Mouse (Mus musculus) forebrain, embryonic 13.5 days (tissue): ENCODE measurements around the gene Antxr1. TPM values are rescaled to one million over a fixed set of nuclear protein-coding genes. Genes with fewer than 3 reads are reported as not detected.

Experiments
- ATAC-seq: fragments of 200-750 bp; cut with Nextera tagmentation; 2 replicates; pipeline ENCODE4 v1.8.0; 2017
- H3K27ac ChIP-seq: fragments of 300-500 bp; sonication (generic); 2 replicates; pipeline ENCODE4 v1.5.1; 2015; ENCODE audit warnings: inconsistent platforms, mild to moderate bottlenecking, moderate library complexity
- H3K27me3 ChIP-seq: fragments of 300-500 bp; sonication (generic); 2 replicates; pipeline ENCODE4 v1.6.1; 2015; ENCODE audit warnings: mild to moderate bottlenecking, inconsistent platforms
- H3K36me3 ChIP-seq: fragments of 300-500 bp; sonication (generic); 2 replicates; pipeline ENCODE4 v1.6.1; 2015; ENCODE audit warnings: mild to moderate bottlenecking, inconsistent platforms; ENCODE audit not compliant: poor library complexity, severe bottlenecking
- H3K4me1 ChIP-seq: fragments of 300-500 bp; sonication (generic); 2 replicates; pipeline ENCODE4 v1.6.1; 2015; ENCODE audit warnings: inconsistent platforms
- H3K4me2 ChIP-seq: fragments of 300-500 bp; sonication (generic); 2 replicates; pipeline ENCODE4 v1.6.1; 2015; ENCODE audit warnings: inconsistent platforms, mild to moderate bottlenecking, moderate library complexity
- H3K4me3 ChIP-seq: fragments of 300-500 bp; sonication (generic); 2 replicates; pipeline ENCODE4 v1.5.1; 2015; ENCODE audit warnings: mild to moderate bottlenecking, inconsistent platforms
- H3K9ac ChIP-seq: fragments of 300-500 bp; sonication (generic); 2 replicates; pipeline ENCODE4 v1.6.1; 2015; ENCODE audit warnings: mild to moderate bottlenecking, inconsistent platforms
- H3K9me3 ChIP-seq: fragments of 300-500 bp; sonication (generic); replicated peaks from 2 replicates; pipeline ENCODE4 v1.6.1; 2016; ENCODE audit warnings: inconsistent platforms
- WGBS: fragments of 180-500 bp; shearing (Covaris S2); methylation state at CpG from one replicate; pipeline ENCODE4 v1.1.7; 2015; 5-methylcytosine and 5-hydroxymethylcytosine counted together
- polyA plus RNA-seq: library from polyadenylated mRNA; unstranded; fragments of >200 nt; fragmentation: Nextera tagmentation; extraction: Ambion mirVana; gene quantifications from 2 replicates; pipeline ENCODE4 v1.2.1, GENCODE M21; 2015

Antxr1 gene
- polyA plus RNA-seq, 1 experiment from 2014 or later, result 2.7 TPM

GRCm38 (mm10) chr6:87123973-87124372, 211.6 kb downstream of the Antxr1 start:
- Histone ChIP-seq H3K36me3 (no peaks in the 10 kb centered on the region), H3K9me3 (no peaks in the 10 kb centered on the region), H3K9ac (no peak overlapping the region), H3K4me2 (no peak overlapping the region), H3K27me3 (no peaks in the 10 kb centered on the region), H3K27ac (no peak overlapping the region), H3K4me3 (no peak overlapping the region), H3K4me1 (no peaks in the 10 kb centered on the region)
- WGBS, result 87% methylated on average over 4 of the region's 4 CpGs
- ATAC-seq, result no peak

GRCm38 (mm10) chr6:87123406-87123805, 212.2 kb downstream of the Antxr1 start:
- 93% methylated on average over 6 of the region's 6 CpGs for WGBS
- Histone ChIP-seq H3K27ac (no peak overlapping the region), H3K27me3 (no peaks in the 10 kb centered on the region), H3K36me3 (no peaks in the 10 kb centered on the region), H3K9ac (no peak overlapping the region), H3K4me1 (no peaks in the 10 kb centered on the region), H3K4me3 (no peak overlapping the region), H3K4me2 (no peak overlapping the region), H3K9me3 (no peaks in the 10 kb centered on the region)
- ATAC-seq, result no peak

- Histone ChIP-seq H3K27ac (no peak overlapping the region), H3K4me2 (no peak overlapping the region), H3K27me3 (no peaks in the 10 kb centered on the region), H3K4me3 (no peak overlapping the region), H3K9ac (no peak overlapping the region), H3K4me1 (no peaks in the 10 kb centered on the region), H3K36me3 (no peaks in the 10 kb centered on the region), H3K9me3 (no peaks in the 10 kb centered on the region)
- WGBS, result 91% methylated on average over 7 of the region's 7 CpGs
- ATAC-seq, result no peak
Measured at GRCm38 (mm10) chr6:87121961-87122360, 213.7 kb downstream of the Antxr1 start.

- H3K4me2 ChIP-seq, result no peak overlapping the region
- 88% methylated on average over 6 of the region's 6 CpGs for WGBS
- H3K4me3 ChIP-seq, result no peak overlapping the region
- H3K9me3 ChIP-seq, result no peaks in the 10 kb centered on the region
- no peak overlapping the region for H3K27ac ChIP-seq
- ATAC-seq, result no peak
- H3K9ac ChIP-seq, result no peak overlapping the region
- H3K27me3 ChIP-seq, result no peaks in the 10 kb centered on the region
- no peaks in the 10 kb centered on the region for H3K4me1 ChIP-seq
- no peaks in the 10 kb centered on the region for H3K36me3 ChIP-seq
Measured at GRCm38 (mm10) chr6:87120661-87121060, 215.0 kb downstream of the Antxr1 start.

- Histone ChIP-seq H3K4me2 (no peak overlapping the region), H3K9ac (no peak overlapping the region), H3K36me3 (no peaks in the 10 kb centered on the region), H3K9me3 (no peaks in the 10 kb centered on the region), H3K27ac (no peak overlapping the region), H3K4me3 (no peak overlapping the region), H3K27me3 (no peaks in the 10 kb centered on the region), H3K4me1 (no peaks in the 10 kb centered on the region)
- 85% methylated on average over 4 of the region's 4 CpGs for WGBS
- no peak for ATAC-seq
Measured at GRCm38 (mm10) chr6:87119975-87120374, 215.6 kb downstream of the Antxr1 start.

GRCm38 (mm10) chr6:87119066-87119837, 216.4 kb downstream of the Antxr1 start:
- no peaks in the 10 kb centered on the region for H3K9me3 ChIP-seq
- H3K9ac ChIP-seq, result no peak overlapping the region
- H3K4me1 ChIP-seq, result no peaks in the 10 kb centered on the region
- H3K27me3 ChIP-seq, result no peaks in the 10 kb centered on the region
- WGBS, result 91% methylated on average over 20 of the region's 20 CpGs
- no peak for ATAC-seq
- no peak overlapping the region for H3K27ac ChIP-seq
- no peaks in the 10 kb centered on the region for H3K36me3 ChIP-seq
- no peak overlapping the region for H3K4me2 ChIP-seq
- no peak overlapping the region for H3K4me3 ChIP-seq

- H3K4me3 ChIP-seq, result no peak overlapping the region
- no peaks in the 10 kb centered on the region for H3K4me1 ChIP-seq
- WGBS, result 79% methylated on average over 7 of the region's 7 CpGs
- H3K4me2 ChIP-seq, result no peak overlapping the region
- H3K9ac ChIP-seq, result no peak overlapping the region
- no peak overlapping the region for H3K27ac ChIP-seq
- H3K36me3 ChIP-seq, result no peaks in the 10 kb centered on the region
- ATAC-seq, result no peak
- no peaks in the 10 kb centered on the region for H3K27me3 ChIP-seq
- H3K9me3 ChIP-seq, result no peaks in the 10 kb centered on the region
Measured at GRCm38 (mm10) chr6:87116596-87116995, 219.0 kb downstream of the Antxr1 start.

- WGBS, result 85% methylated on average over 2 of the region's 2 CpGs
- Histone ChIP-seq H3K4me1 (no peaks in the 10 kb centered on the region), H3K36me3 (no peaks in the 10 kb centered on the region), H3K27me3 (no peaks in the 10 kb centered on the region), H3K4me2 (no peak overlapping the region), H3K27ac (no peak overlapping the region), H3K9me3 (no peaks in the 10 kb centered on the region), H3K9ac (no peak overlapping the region), H3K4me3 (no peak overlapping the region)
- ATAC-seq, result no peak
Measured at GRCm38 (mm10) chr6:87115981-87116380, 219.6 kb downstream of the Antxr1 start.

- Histone ChIP-seq H3K4me1 (no peaks in the 10 kb centered on the region), H3K27me3 (no peaks in the 10 kb centered on the region), H3K9ac (no peak overlapping the region), H3K36me3 (no peaks in the 10 kb centered on the region), H3K9me3 (no peaks in the 10 kb centered on the region), H3K27ac (no peak overlapping the region), H3K4me2 (no peak overlapping the region), H3K4me3 (no peak overlapping the region)
- no peak for ATAC-seq
- 85% methylated on average over 6 of the region's 6 CpGs for WGBS
Measured at GRCm38 (mm10) chr6:87112125-87112524, 223.5 kb downstream of the Antxr1 start.

- Histone ChIP-seq H3K36me3 (no peaks in the 10 kb centered on the region), H3K9me3 (no peaks in the 10 kb centered on the region), H3K4me1 (no peaks in the 10 kb centered on the region), H3K27me3 (no peaks in the 10 kb centered on the region), H3K27ac (no peak overlapping the region), H3K9ac (no peak overlapping the region), H3K4me2 (no peak overlapping the region), H3K4me3 (no peak overlapping the region)
- 100% methylated on average over 1 of the region's 1 CpGs for WGBS
- ATAC-seq, result no peak
Measured at GRCm38 (mm10) chr6:87111493-87111892, 224.1 kb downstream of the Antxr1 start.

- no peaks in the 10 kb centered on the region for H3K9me3 ChIP-seq
- H3K27me3 ChIP-seq, result no peaks in the 10 kb centered on the region
- no peak within 1 kb of the TSS for H3K27ac ChIP-seq
- no peaks in the 10 kb centered on the region for H3K36me3 ChIP-seq
- 86% methylated on average over 11 of the region's 11 CpGs for WGBS
- no peak within 1 kb of the TSS for H3K4me3 ChIP-seq
- H3K9ac ChIP-seq, result no peak within 1 kb of the TSS
- no peak for ATAC-seq
- H3K4me1 ChIP-seq, result peaks cover 11% of the 10 kb centered on the region
- H3K4me2 ChIP-seq, result no peak within 1 kb of the TSS
Measured at GRCm38 (mm10) chr6:87104123-87104796, 231.4 kb downstream of the Antxr1 start, which contains the start of gene D6Ertd527e. TSS of gene D6Ertd527e (plus strand) at chr6:87104746.

- H3K4me1 ChIP-seq, result peaks cover 11% of the 10 kb centered on the region
- H3K9me3 ChIP-seq, result no peaks in the 10 kb centered on the region
- ATAC-seq, result no peak
Measured at GRCm38 (mm10) chr6:87103314-87103713, 232.3 kb downstream of the Antxr1 start.

More at GRCm38 (mm10) chr6:87103314-87103713, 232.3 kb downstream of the Antxr1 start:
- Histone ChIP-seq H3K4me2 (no peak overlapping the region), H3K9ac (no peak overlapping the region), H3K4me3 (no peak overlapping the region), H3K27ac (no peak overlapping the region), H3K36me3 (no peaks in the 10 kb centered on the region), H3K27me3 (no peaks in the 10 kb centered on the region)
- 95% methylated on average over 1 of the region's 1 CpGs for WGBS
